Mouse (Mus musculus) ovary, adult 2 months (tissue): Measurements from ENCODE around the gene Gm7694. TPM values are rescaled to one million over a fixed set of nuclear protein-coding genes. Genes with fewer than 3 reads are reported as not detected.

Source experiments
- polyA plus RNA-seq: library from polyadenylated mRNA; depleted of rRNA; stranded (reverse); fragments of >200 nt; gene quantifications from 2 replicates; pipeline ENCODE4 v1.2.3, GENCODE M21; 2012; rRNA removed

The Gm7694 gene
- 8.7 and 9.2 TPM in 2 replicates for polyA plus RNA-seq

DNA sequence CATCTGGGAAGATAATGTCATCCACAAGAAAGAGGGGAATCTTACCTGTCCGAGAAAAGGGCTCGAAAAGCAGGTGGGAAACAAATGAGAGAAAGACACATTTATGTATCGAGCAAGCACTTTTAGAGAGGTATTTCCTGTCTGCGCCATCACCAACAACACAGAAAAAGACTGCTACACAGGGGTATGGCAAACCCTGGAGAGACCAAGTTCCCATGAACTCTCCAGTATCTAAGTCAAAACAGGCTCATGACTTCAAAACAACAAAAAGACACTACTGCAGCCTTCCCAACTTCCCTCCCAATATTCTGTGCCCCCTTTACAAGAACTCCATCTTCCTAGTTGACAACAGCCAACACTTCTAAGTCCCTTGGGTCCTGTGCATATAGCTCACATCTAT is at the start of gene Gm7694:
TSS of gene Gm7694 (minus strand) at position 101 of the 400 bp plus-strand sequence.

DNA sequence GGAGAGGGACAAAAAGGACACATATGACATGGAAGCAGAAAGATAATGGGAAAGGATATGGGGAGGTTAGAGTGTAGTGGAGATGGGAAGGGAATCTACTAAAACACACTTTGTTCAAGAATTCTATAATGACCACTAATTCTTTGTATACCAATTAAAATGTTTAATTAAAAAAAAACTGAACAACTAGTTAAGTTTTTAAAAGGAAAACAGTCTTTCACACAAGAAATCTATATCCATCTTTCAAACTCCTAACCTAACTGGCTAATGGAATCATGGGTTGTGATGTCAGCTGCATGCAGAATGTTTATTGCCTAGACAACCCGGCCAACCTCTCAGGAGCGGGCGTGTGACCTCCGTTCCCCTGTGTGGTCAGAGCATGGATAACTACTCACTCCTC is 2.4 kb upstream of the Gm7694 start, which contains the start of gene Spata46:
TSS of gene Spata46 (plus strand) at position 301 of the 400 bp plus-strand sequence.

DNA sequence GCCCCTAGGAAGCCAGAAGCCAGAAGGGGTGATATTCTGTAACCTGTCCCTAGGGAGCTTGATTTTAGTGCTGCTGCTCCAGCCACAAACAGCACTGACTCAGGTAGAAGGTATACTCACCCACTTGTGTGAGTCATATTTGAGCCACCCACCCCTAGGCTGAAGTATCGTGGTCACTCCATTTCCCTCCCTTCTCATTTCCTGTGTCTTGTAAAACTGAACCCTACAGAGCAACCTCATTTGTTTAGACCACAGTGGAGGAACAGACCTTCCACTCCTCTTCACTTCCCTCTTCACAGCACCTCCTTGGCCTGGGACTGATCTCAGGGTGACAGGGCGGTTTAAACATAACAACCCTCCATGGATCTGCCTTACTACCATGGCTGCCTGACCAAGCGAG is 29.1 kb downstream of the Gm7694 start, which contains the start of gene Sh2d1b1:
TSS of gene Sh2d1b1 (plus strand) at position 305 of the 400 bp plus-strand sequence.

Other genes starting within 250 kb of the Gm7694 start
- gene Ddr2, start 195.6 kb downstream of the Gm7694 start, polyA plus RNA-seq: 18.5 and 25.9 TPM in 2 replicates
- gene Uap1, start 131.4 kb downstream of the Gm7694 start, polyA plus RNA-seq: 9.9 and 11.0 TPM in 2 replicates
- gene Uhmk1, start 90.9 kb downstream of the Gm7694 start, polyA plus RNA-seq: 7.1 and 9.1 TPM in 2 replicates
- gene Sh2d1b2, start 73.6 kb downstream of the Gm7694 start, polyA plus RNA-seq: not detected in 2 replicates
- gene Sh2d1b1, start 29.0 kb downstream of the Gm7694 start, polyA plus RNA-seq: 0.16 and 0.20 TPM in 2 replicates
- gene Spata46, start 2.5 kb upstream of the Gm7694 start, polyA plus RNA-seq: not detected in 2 replicates